ENCODE assay signal across 9 mouse cellular contexts in the genomic region with DNA sequence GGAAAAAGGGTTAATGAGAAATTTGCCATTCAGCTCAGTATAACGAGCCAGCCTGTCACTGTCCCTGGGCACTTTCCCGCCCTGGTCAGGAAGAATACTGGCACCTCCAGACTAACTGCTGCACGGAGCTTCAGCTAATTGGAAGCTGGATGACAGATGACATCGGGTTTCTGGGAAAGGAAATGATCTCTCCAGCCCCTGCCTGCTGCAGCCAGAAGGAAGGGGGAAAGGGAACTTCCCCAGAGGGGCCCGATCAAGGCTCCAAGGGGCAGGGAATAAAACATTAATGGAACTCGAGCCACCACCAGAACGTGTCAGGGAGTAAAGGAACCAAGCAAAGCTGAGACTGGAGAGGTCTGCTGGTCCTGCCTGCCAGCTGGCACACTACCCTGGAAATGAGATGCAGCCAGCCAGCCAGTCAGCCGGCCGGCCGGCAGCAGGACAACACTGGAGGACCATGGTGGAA.
DNase-seq lines count a peak whose midpoint lies in the region; ATAC-seq and TF ChIP-seq lines count a peak whose summit lies in the region.
"Had no signal": no experiment of that assay in that cellular context is flagged by ENCODE, and none has a peak within 500 bp of the region (broad histone marks: within the 10 kb centered on the region; RNA-seq: fewer than 3 reads in every experiment).

No protein-coding gene starts in this region.

- no peak for TF ChIP-seq POLR2A in cortical plate, adult 2 months (IDR thresholded peaks at IDR 0.05; ENCODE audit: extremely low read depth, insufficient read depth, low read length)
- TF ChIP-seq POLR2A in heart, adult 2 months (IDR thresholded peaks at IDR 0.05; ENCODE audit: insufficient read depth, low read depth, low read length): no peak
- no peak for TF ChIP-seq POLR2A in limb, embryonic 14.5 days (IDR thresholded peaks at IDR 0.05; ENCODE audit: borderline replicate concordance, extremely low read depth, insufficient read depth, insufficient read length)

- no peak overlapping the region for H3K9ac ChIP-seq in liver, postnatal 0 days (replicated peaks)
- no peak overlapping the region for H3K9ac ChIP-seq in heart, adult 2 months (ENCODE audit: low read depth, low read length)
- H3K9ac ChIP-seq in intestine, embryonic 16.5 days (ENCODE audit: low read depth, low read length): no peak overlapping the region
- no peak overlapping the region for H3K9ac ChIP-seq in limb, embryonic 14.5 days (ENCODE audit: low read depth, low read length, severe bottlenecking)

- H3K4me1 ChIP-seq in liver, postnatal 0 days (ENCODE audit: insufficient read depth): no peaks in the 10 kb centered on the region
- peaks cover 15% of the 10 kb centered on the region for H3K4me1 ChIP-seq in cortical plate, adult 2 months (ENCODE audit: control insufficient read depth, insufficient read depth, low read length)
- peaks cover 6% of the 10 kb centered on the region for H3K4me1 ChIP-seq in heart, adult 2 months (ENCODE audit: control insufficient read depth, insufficient read depth, low read length)
- peaks cover 13% of the 10 kb centered on the region; the same call in 1 of the 2 replicates for H3K4me1 ChIP-seq in intestine, embryonic 16.5 days (ENCODE audit: control insufficient read depth, insufficient read depth, low read length)
- peaks cover 30% of the 10 kb centered on the region for H3K4me1 ChIP-seq in limb, embryonic 14.5 days (ENCODE audit: control insufficient read depth, insufficient read depth, low read length)

- no peak overlapping the region for H3K27ac ChIP-seq in liver, postnatal 0 days (ENCODE audit: low read depth)
- peak overlapping the region; percentile 24; the same call in 1 of the 2 replicates for H3K27ac ChIP-seq in cortical plate, adult 2 months (ENCODE audit: insufficient read depth, low read length)
- H3K27ac ChIP-seq in heart, adult 2 months: peak overlapping the region; percentile 36
- H3K27ac ChIP-seq in intestine, embryonic 16.5 days (ENCODE audit: low read length): peak overlapping the region; percentile 69
- H3K27ac ChIP-seq in limb, embryonic 14.5 days (replicated peaks; ENCODE audit: low read depth, low read length): no peak overlapping the region

- no peak for TF ChIP-seq EP300 in liver, postnatal 0 days (IDR thresholded peaks at IDR 0.05; ENCODE audit: low read depth)
- no peak for TF ChIP-seq EP300 in heart, adult 2 months (IDR thresholded peaks at IDR 0.05; ENCODE audit: insufficient read depth, low read depth, low read length)

- no peak for ATAC-seq in liver, postnatal 0 days
- 0 out of 2 replicates have a peak, but pooled peaks have one; percentile 18 for ATAC-seq in intestine, embryonic 16.5 days
- peak; percentile 62; the same call in 1 of the 2 replicates for ATAC-seq in limb, embryonic 14.5 days (ENCODE audit: low FRiP score, low read depth)

- H3K4me3 ChIP-seq in liver, postnatal 0 days (ENCODE audit: low read depth, low read length): no peak overlapping the region
- H3K4me3 ChIP-seq in cortical plate, adult 2 months (ENCODE audit: insufficient read depth, low read length): no peak overlapping the region
- H3K4me3 ChIP-seq in heart, adult 2 months: peak overlapping the region; percentile 23; the same call in 1 of the 2 replicates
- H3K4me3 ChIP-seq in intestine, embryonic 16.5 days (ENCODE audit: low read length): no peak overlapping the region
- H3K4me3 ChIP-seq in limb, embryonic 14.5 days (replicated peaks; ENCODE audit: low read length): no peak overlapping the region
- H3K4me3 ChIP-seq: erythroblast, embryonic 14.5 days had no signal

- no peaks in the 10 kb centered on the region for H3K9me3 ChIP-seq in liver, postnatal 0 days (ENCODE audit: low read length)
- H3K9me3 ChIP-seq in intestine, embryonic 16.5 days (ENCODE audit: control insufficient read depth, low read length): no peaks in the 10 kb centered on the region
- H3K9me3 ChIP-seq in limb, embryonic 14.5 days (ENCODE audit: control insufficient read depth, low read length): no peaks in the 10 kb centered on the region

- H3K27me3 ChIP-seq in liver, postnatal 0 days (ENCODE audit: insufficient read depth, low read length): no peaks in the 10 kb centered on the region
- H3K27me3 ChIP-seq in heart, adult 2 months (ENCODE audit: control insufficient read depth, insufficient read depth, low read length): no peaks in the 10 kb centered on the region
- no peaks in the 10 kb centered on the region for H3K27me3 ChIP-seq in intestine, embryonic 16.5 days (replicated peaks; ENCODE audit: control insufficient read depth, insufficient read depth, low read length)
- no peaks in the 10 kb centered on the region for H3K27me3 ChIP-seq in limb, embryonic 14.5 days (ENCODE audit: control insufficient read depth, insufficient read depth, low read length)

- 36% methylated on average over 10 of the region's 10 CpGs for WGBS in liver, postnatal 0 days (ENCODE audit: insufficient replicate concordance)
- 5% methylated on average over 10 of the region's 10 CpGs for WGBS in heart, adult 2 months
- WGBS in intestine, embryonic 16.5 days: 26% methylated on average over 10 of the region's 10 CpGs
- 18% methylated on average over 10 of the region's 10 CpGs for WGBS in limb, embryonic 14.5 days

- no peak for DNase-seq in liver, postnatal 0 days
- DNase-seq in liver: no peak
- DNase-seq in heart, adult 2 months: peak; percentile 76 to 86
- peak; percentile 53 for DNase-seq in limb, embryonic 14.5 days (ENCODE audit: low spot score)
- peak; percentile 38 for DNase-seq in right cerebral cortex, postnatal 14 days
- DNase-seq in spleen, adult 12 weeks (ENCODE audit: low spot score): no peak

- intact Hi-C loops in heart, adult 2 months (cut with DNase I): loop anchor here (5.0 kb wide), 1 partner anchor 37 kb away; no protein-coding TSS in a partner anchor

- TF ChIP-seq CTCF in liver, postnatal 0 days (IDR thresholded peaks at IDR 0.05; ENCODE audit: low read depth): no peak
- TF ChIP-seq CTCF in cortical plate, adult 2 months (IDR thresholded peaks at IDR 0.05; ENCODE audit: extremely low read depth, insufficient read depth, low read length): no peak
- TF ChIP-seq CTCF in heart, adult 2 months (IDR thresholded peaks at IDR 0.05): no peak

- no peaks in the 10 kb centered on the region for H3K36me3 ChIP-seq in liver, postnatal 0 days (replicated peaks; ENCODE audit: insufficient read depth, low read length)
- H3K36me3 ChIP-seq in heart, adult 2 months (ENCODE audit: control insufficient read depth, insufficient read depth, low read length): no peaks in the 10 kb centered on the region
- no peaks in the 10 kb centered on the region for H3K36me3 ChIP-seq in intestine, embryonic 16.5 days (ENCODE audit: control insufficient read depth, insufficient read depth, low read length)
- H3K36me3 ChIP-seq in limb, embryonic 14.5 days (ENCODE audit: control insufficient read depth, insufficient read depth, low read length): no peaks in the 10 kb centered on the region

- 0 out of 2 replicates have a peak overlapping the region, but pooled peaks have one; percentile 26 for H3K4me2 ChIP-seq in liver, postnatal 0 days (ENCODE audit: low read depth, low read length)
- no peak overlapping the region; the same call in 1 of the 2 replicates for H3K4me2 ChIP-seq in intestine, embryonic 16.5 days (ENCODE audit: low read depth, low read length)
- peak overlapping the region; percentile 13; the same call in 1 of the 2 replicates for H3K4me2 ChIP-seq in limb, embryonic 14.5 days (replicated peaks; ENCODE audit: low read depth, low read length, severe bottlenecking)

- no peaks in the 10 kb centered on the region for H3K79me2 ChIP-seq in heart, adult 2 months (replicated peaks; ENCODE audit: control insufficient read depth, insufficient read depth, low read length)

Comparison
In these comparisons a context has a peak if more than half of its experiments do, and no peak if none do; other contexts are left out.
1. DNase-seq: peak in heart, adult 2 months (2 of 2), limb, embryonic 14.5 days (single experiment) and right cerebral cortex, postnatal 14 days (single experiment); none in liver, postnatal 0 days (single experiment), liver (single experiment) and spleen, adult 12 weeks (single experiment).
2. H3K27ac ChIP-seq: peak in cortical plate, adult 2 months (single experiment), heart, adult 2 months (single experiment) and intestine, embryonic 16.5 days (single experiment); none in liver, postnatal 0 days (single experiment) and limb, embryonic 14.5 days (single experiment).